Mouse (Mus musculus) CH12.LX (cell line): ENCODE data around the gene Reps1. TPM values are rescaled to one million over a fixed set of nuclear protein-coding genes. Genes with fewer than 3 reads are reported as not detected.

Experiments used
- DNase-seq: peaks from one replicate; pipeline ENCODE4 v3.0.0-alpha.2; 2013; ENCODE audit errors: extremely low read depth
- H3K27ac ChIP-seq: 2 replicates; pipeline ENCODE4 v1.5.1; 2012; ENCODE audit warnings: low read depth, mild to moderate bottlenecking, control low read depth, moderate library complexity; ENCODE audit not compliant: insufficient read depth
- H3K27me3 ChIP-seq: replicated peaks from 2 replicates; pipeline ENCODE3; 2012; ENCODE audit warnings: inconsistent platforms
- H3K36me3 ChIP-seq, 2 experiments: replicated peaks in 1 of 2; 2 replicates each; pipeline versions ENCODE3 to v1.6.1; 2012; ENCODE audit warnings: inconsistent platforms in 1 of 2, low read length in 1 of 2, mild to moderate bottlenecking in 1 of 2, mixed read lengths in 1 of 2, moderate library complexity in 1 of 2; ENCODE audit not compliant: control insufficient read depth in 1 of 2, insufficient read depth in 1 of 2
- H3K4me1 ChIP-seq, 2 experiments: 2 replicates each; pipeline ENCODE4 v1.6.1; 2012; ENCODE audit warnings: inconsistent platforms in 1 of 2, moderate library complexity in 1 of 2; ENCODE audit not compliant: insufficient read depth in 2 of 2, control insufficient read depth in 1 of 2
- H3K4me2 ChIP-seq: 2 replicates; pipeline ENCODE4 v1.6.1; 2012; ENCODE audit warnings: low read depth, mild to moderate bottlenecking, control low read depth; ENCODE audit not compliant: poor library complexity, insufficient read depth, severe bottlenecking
- H3K4me3 ChIP-seq, 3 experiments: fragments of 150-350 bp in 1 of 3; sonication (generic) in 1 of 3; replicated peaks in 1 of 3; 2 replicates each; pipeline versions ENCODE3 to v1.5.1; 2011 to 2012; ENCODE audit warnings: low read depth in 2 of 3, low read length in 2 of 3, mild to moderate bottlenecking in 2 of 3, moderate library complexity in 2 of 3, control low read depth in 1 of 3, improper control_type of control experiment in 1 of 3, inconsistent platforms in 1 of 3, mixed read lengths in 1 of 3; ENCODE audit not compliant: poor library complexity in 1 of 3
- H3K79me2 ChIP-seq: replicated peaks from 2 replicates; pipeline ENCODE4 v1.6.1; 2012; ENCODE audit warnings: mild to moderate bottlenecking, moderate library complexity; ENCODE audit not compliant: control insufficient read depth, poor library complexity, insufficient read depth, severe bottlenecking; ENCODE audit errors: extremely low read depth
- H3K9ac ChIP-seq: 2 replicates; pipeline ENCODE4 v1.6.1; 2012; ENCODE audit warnings: low read depth, mild to moderate bottlenecking, control low read depth, moderate library complexity; ENCODE audit not compliant: insufficient read depth
- H3K9me3 ChIP-seq: replicated peaks from 2 replicates; pipeline ENCODE3; 2012; ENCODE audit warnings: low read length, inconsistent platforms, mixed read lengths
- BHLHE40 ChIP-seq: IDR thresholded peaks from 2 replicates; pipeline ENCODE4 v1.6.1; 2011; ENCODE audit warnings: mild to moderate bottlenecking, low read depth, low read length, improper control_type of control experiment
- CHD1 ChIP-seq: IDR thresholded peaks from 2 replicates; pipeline ENCODE4 v1.6.1; 2012; ENCODE audit warnings: low read depth, low read length, improper control_type of control experiment, inconsistent platforms
- CHD2 ChIP-seq: IDR thresholded peaks from 2 replicates; pipeline ENCODE4 v1.6.1; 2011; ENCODE audit warnings: low read length, improper control_type of control experiment
- CTCF ChIP-seq, 2 experiments: IDR thresholded peaks in 1 of 2; conservative IDR thresholded peaks in 1 of 2; 2 replicates each; pipeline ENCODE4 v1.5.1; 2011 to 2012; ENCODE audit warnings: low read depth in 2 of 2, low read length in 2 of 2, improper control_type of control experiment in 1 of 2, inconsistent platforms in 1 of 2, mild to moderate bottlenecking in 1 of 2, moderate library complexity in 1 of 2
- E2F4 ChIP-seq: IDR thresholded peaks from 2 replicates; pipeline ENCODE4 v1.6.1; 2011; ENCODE audit warnings: low read depth, low read length, improper control_type of control experiment; ENCODE audit not compliant: insufficient replicate concordance
- ELF1 ChIP-seq: IDR thresholded peaks from 2 replicates; pipeline ENCODE4 v1.6.1; 2014; ENCODE audit warnings: low read depth, mild to moderate bottlenecking, inconsistent platforms, low read length, improper control_type of control experiment
- EP300 ChIP-seq: IDR thresholded peaks from 2 replicates; pipeline ENCODE4 v1.6.1; 2011; ENCODE audit warnings: low read length, improper control_type of control experiment
- GABPA ChIP-seq: IDR thresholded peaks from 2 replicates; pipeline ENCODE4 v1.6.1; 2012; ENCODE audit warnings: low read depth, low read length, improper control_type of control experiment, inconsistent platforms; ENCODE audit not compliant: insufficient replicate concordance
- HCFC1 ChIP-seq: IDR thresholded peaks from 2 replicates; pipeline ENCODE4 v1.6.1; 2012; ENCODE audit warnings: low read depth, mild to moderate bottlenecking, inconsistent platforms, low read length, improper control_type of control experiment
- JUND ChIP-seq: conservative IDR thresholded peaks from 2 replicates; pipeline ENCODE4 v1.6.1; 2011; ENCODE audit warnings: low read depth, low read length, improper control_type of control experiment
- MAFK ChIP-seq: IDR thresholded peaks from 2 replicates; pipeline ENCODE4 v1.6.1; 2011; ENCODE audit warnings: low read length, improper control_type of control experiment; ENCODE audit not compliant: insufficient replicate concordance
- MAX ChIP-seq: IDR thresholded peaks from 2 replicates; pipeline ENCODE4 v1.6.1; 2011; ENCODE audit warnings: low read length, improper control_type of control experiment
- MAZ ChIP-seq: IDR thresholded peaks from 2 replicates; pipeline ENCODE4 v1.6.1; 2012; ENCODE audit warnings: low read depth, mild to moderate bottlenecking, inconsistent platforms, low read length, improper control_type of control experiment, moderate library complexity
- MEF2A ChIP-seq: IDR thresholded peaks from 2 replicates; pipeline ENCODE4 v1.6.1; 2014; ENCODE audit warnings: low read depth, mild to moderate bottlenecking, inconsistent platforms, low read length, improper control_type of control experiment, borderline replicate concordance
- MXI1 ChIP-seq: IDR thresholded peaks from 2 replicates; pipeline ENCODE4 v1.6.1; 2011; ENCODE audit warnings: mild to moderate bottlenecking, low read depth, low read length, improper control_type of control experiment
- MYC ChIP-seq: IDR thresholded peaks from 2 replicates; pipeline ENCODE4 v1.6.1; 2011; ENCODE audit warnings: low read depth, mild to moderate bottlenecking, improper control_type of control experiment, low read length
- NRF1 ChIP-seq: IDR thresholded peaks from 2 replicates; pipeline ENCODE4 v1.6.1; 2014; ENCODE audit warnings: low read depth, mild to moderate bottlenecking, inconsistent platforms, low read length, improper control_type of control experiment, moderate library complexity
- POLR2A ChIP-seq: IDR thresholded peaks from 2 replicates; pipeline ENCODE4 v1.6.1; 2011; ENCODE audit warnings: low read depth, mild to moderate bottlenecking, improper control_type of control experiment, low read length
- POLR2AphosphoS2 ChIP-seq: IDR thresholded peaks from 2 replicates; pipeline ENCODE4 v1.6.1; 2011; ENCODE audit warnings: low read depth, low read length, improper control_type of control experiment
- RAD21 ChIP-seq: IDR thresholded peaks from 2 replicates; pipeline ENCODE4 v1.6.1; 2011; ENCODE audit warnings: low read depth, mild to moderate bottlenecking, low read length, improper control_type of control experiment, moderate library complexity
- RCOR1 ChIP-seq: conservative IDR thresholded peaks from 2 replicates; pipeline ENCODE4 v1.6.1; 2012; ENCODE audit warnings: low read depth, mild to moderate bottlenecking, inconsistent platforms, low read length, improper control_type of control experiment
- SIN3A ChIP-seq: IDR thresholded peaks from 2 replicates; pipeline ENCODE4 v1.6.1; 2012; ENCODE audit warnings: low read length, improper control_type of control experiment, inconsistent platforms
- TBP ChIP-seq: conservative IDR thresholded peaks from 2 replicates; pipeline ENCODE4 v1.6.1; 2011; ENCODE audit warnings: low read depth, low read length, improper control_type of control experiment
- TCF12 ChIP-seq: IDR thresholded peaks from 2 replicates; pipeline ENCODE4 v1.6.1; 2014; ENCODE audit warnings: low read depth, mild to moderate bottlenecking, inconsistent platforms, low read length, improper control_type of control experiment
- USF1 ChIP-seq: IDR thresholded peaks from 2 replicates; pipeline ENCODE4 v1.6.1; 2014; ENCODE audit warnings: low read depth, mild to moderate bottlenecking, inconsistent platforms, low read length, improper control_type of control experiment
- USF2 ChIP-seq: conservative IDR thresholded peaks from 2 replicates; pipeline ENCODE4 v1.6.1; 2011; ENCODE audit warnings: low read depth, low read length, improper control_type of control experiment
- ZC3H11A ChIP-seq: IDR thresholded peaks from 2 replicates; pipeline ENCODE4 v1.6.1; 2012; ENCODE audit warnings: low read depth, mild to moderate bottlenecking, inconsistent platforms, low read length, improper control_type of control experiment
- ZKSCAN1 ChIP-seq: IDR thresholded peaks from 2 replicates; pipeline ENCODE4 v1.6.1; 2012; ENCODE audit warnings: low read depth, inconsistent platforms, low read length, improper control_type of control experiment, borderline replicate concordance
- ZMIZ1 ChIP-seq: IDR thresholded peaks from 2 replicates; pipeline ENCODE4 v1.6.1; 2012; ENCODE audit warnings: low read depth, mild to moderate bottlenecking, inconsistent platforms, low read length, improper control_type of control experiment
- ZNF384 ChIP-seq: IDR thresholded peaks from 2 replicates; pipeline ENCODE4 v1.6.1; 2012; ENCODE audit warnings: low read depth, low read length, improper control_type of control experiment, inconsistent platforms
- dilution Hi-C: fragments of 300-500 bp; cut with MboI; formaldehyde crosslinking; loops from 2 replicates; pipeline ENCODE4 v1.14.3; 2020; ENCODE audit warnings: low sequenced_read_pairs; ENCODE audit not compliant: extremely low pct_unique_long_range_greater_than_20kb, extremely low pct_ligation_motif_present
- in situ Hi-C: fragments of 300-500 bp; cut with MboI; formaldehyde crosslinking; loops from 3 replicates; pipeline ENCODE4 v1.14.3; 2019; ENCODE audit warnings: low sequenced_read_pairs, low pct_ligation_motif_present, low pct_unique_long_range_greater_than_20kb, mixed read lengths
- polyA plus RNA-seq: library from polyadenylated mRNA; unstranded; fragments of >175 nt; gene quantifications from 2 replicates; pipeline ENCODE4 v1.2.1, GENCODE M21; 2012; ENCODE audit warnings: low read depth; ENCODE audit not compliant: insufficient read length
- total RNA-seq, 2 experiments: library from RNA; depleted of rRNA; stranded (reverse); fragments of 300-350 nt in 1 of 2; fragments of >200 nt in 1 of 2; gene quantifications; 2 replicates each; pipeline ENCODE4 v1.2.3; 2012 to 2014

The Reps1 gene
- total and polyA plus RNA-seq, 3 experiments: 34.4 to 61.5 (median 37.9) TPM

GRCm38 (mm10) chr10:18047380-18048146, 8.1 kb upstream of the Reps1 start:
- Histone ChIP-seq H3K79me2 (no peaks in the 10 kb centered on the region), H3K27ac (no peak overlapping the region), H3K9ac (no peak overlapping the region), H3K27me3 (no peaks in the 10 kb centered on the region), H3K9me3 (no peaks in the 10 kb centered on the region), H3K4me3 (no peak overlapping the region), H3K4me1 (peaks cover 3 to 10% of the 10 kb centered on the region in 2 experiments; a peak in 2 of 4 replicates), H3K36me3 (no peaks in the 10 kb centered on the region), H3K4me2 (no peak overlapping the region)
- TF ChIP-seq ZC3H11A (no peak), JUND (no peak), MEF2A (no peak), CHD1 (no peak), ZKSCAN1 (no peak), RCOR1 (no peak), EP300 (no peak), POLR2AphosphoS2 (no peak), MYC (no peak), SIN3A (no peak), NRF1 (no peak), HCFC1 (no peak), MXI1 (no peak), POLR2A (no peak), ELF1 (no peak), CHD2 (no peak)
- dilution Hi-C loops (no loop called here), in situ Hi-C loops (no loop called here)
- DNase-seq: no peak

GRCm38 (mm10) chr10:18055009-18055695, 509 bp upstream of the Reps1 start:
- Histone ChIP-seq H3K9me3 (no peaks in the 10 kb centered on the region), H3K79me2 (peaks cover 38% of the 10 kb centered on the region), H3K36me3 (peaks cover 0 to 4% of the 10 kb centered on the region in 2 experiments), H3K27ac (no peak overlapping the region), H3K4me1 (peaks cover 7 to 34% of the 10 kb centered on the region in 2 experiments), H3K4me2 (peak overlapping the region; percentile 65), H3K27me3 (no peaks in the 10 kb centered on the region), H3K4me3 (peak overlapping the region; percentile 85 to 91 (median 87)), H3K9ac (peak overlapping the region; percentile 94)
- in situ Hi-C loops (loop anchor here (10.0 kb wide), 1 partner anchor 140 kb away; no protein-coding TSS in a partner anchor), dilution Hi-C loops (no loop called here)
- peak; percentile 70 for DNase-seq
- TF ChIP-seq MAX: no peak
- no peak for TF ChIP-seq E2F4
- no peak for TF ChIP-seq ZMIZ1
- TF ChIP-seq ELF1: peak; percentile 85
- no peak for TF ChIP-seq RCOR1
- 0 out of 2 replicates have a peak, but pooled peaks have one; percentile 14 for TF ChIP-seq BHLHE40
- no peak for TF ChIP-seq EP300
- TF ChIP-seq USF2: no peak
- peak; percentile 62 for TF ChIP-seq RAD21
- TF ChIP-seq GABPA: no peak
- no peak for TF ChIP-seq MAZ
- TF ChIP-seq CTCF (conservative IDR thresholded peaks at IDR 0.05 in 1 of 2, IDR thresholded peaks at IDR 0.05 in 1 of 2; ENCODE audit: low read depth in 2 of 2, low read length in 2 of 2): peak in 1 of 2 experiments; percentile 74; a peak in 2 of 4 replicates
- no peak for TF ChIP-seq POLR2AphosphoS2
- TF ChIP-seq NRF1: no peak
- no peak for TF ChIP-seq ZKSCAN1
- no peak for TF ChIP-seq TBP
- TF ChIP-seq HCFC1: peak; percentile 42; the same call in 1 of the 2 replicates
- no peak for TF ChIP-seq MAFK
- peak; percentile 75 for TF ChIP-seq TCF12
- TF ChIP-seq ZNF384: peak; percentile 27; the same call in 1 of the 2 replicates
- TF ChIP-seq MYC: no peak
- TF ChIP-seq CHD2: peak; percentile 57
- no peak for TF ChIP-seq USF1
